Mouse (Mus musculus) liver, adult 2 months (tissue): ENCODE data around the gene Nrm. TPM values are rescaled to one million over a fixed set of nuclear protein-coding genes. Genes with fewer than 3 reads are reported as not detected.

Experiments used
- DNase-seq: peaks from one replicate; pipeline ENCODE4 v3.0.0-alpha.2; 2011; ENCODE audit warnings: low read depth, low spot score; ENCODE audit errors: extremely low read depth
- H3K27ac ChIP-seq: fragments of 200-500 bp; replicated peaks from 2 replicates; pipeline ENCODE4 v1.5.1; 2012; ENCODE audit warnings: low read depth, mild to moderate bottlenecking, control low read depth, inconsistent platforms, low read length; ENCODE audit not compliant: insufficient read depth
- H3K27me3 ChIP-seq: fragments of 200-500 bp; 2 replicates; pipeline ENCODE4 v1.6.1; 2012; ENCODE audit warnings: mild to moderate bottlenecking, moderate library complexity, low read length, inconsistent platforms; ENCODE audit not compliant: control insufficient read depth, insufficient read depth
- H3K36me3 ChIP-seq: fragments of 200-500 bp; 2 replicates; pipeline ENCODE4 v1.6.1; 2012; ENCODE audit warnings: low read length, inconsistent platforms; ENCODE audit not compliant: control insufficient read depth, insufficient read depth
- H3K4me1 ChIP-seq: fragments of 200-500 bp; 2 replicates; pipeline ENCODE4 v1.6.1; 2011; ENCODE audit warnings: low read length; ENCODE audit not compliant: control insufficient read depth, insufficient read depth
- H3K4me3 ChIP-seq: fragments of 200-500 bp; 2 replicates; pipeline ENCODE4 v1.5.1; 2011; ENCODE audit warnings: low read depth, mild to moderate bottlenecking, control low read depth, low read length, moderate library complexity; ENCODE audit not compliant: insufficient read depth
- H3K79me2 ChIP-seq: fragments of 200-500 bp; 2 replicates; pipeline ENCODE4 v1.6.1; 2012; ENCODE audit warnings: inconsistent platforms, mild to moderate bottlenecking, low read length, moderate library complexity; ENCODE audit not compliant: control insufficient read depth, insufficient read depth
- H3K9ac ChIP-seq: fragments of 200-500 bp; 2 replicates; pipeline ENCODE4 v1.6.1; 2012; ENCODE audit warnings: low read depth, mild to moderate bottlenecking, control low read depth, inconsistent platforms, low read length
- CTCF ChIP-seq: fragments of 200-500 bp; IDR thresholded peaks from 2 replicates; pipeline ENCODE4 v1.5.1; 2011; ENCODE audit warnings: low read depth, low read length, control low read depth
- POLR2A ChIP-seq: fragments of 200-500 bp; IDR thresholded peaks from 2 replicates; pipeline ENCODE4 v1.6.1; 2011; ENCODE audit warnings: low read length, control low read depth; ENCODE audit not compliant: insufficient read depth; ENCODE audit errors: extremely low read depth
- WGBS: fragments of 180-500 bp; shearing (Covaris S2); methylation state at CpG from one replicate; pipeline ENCODE4 v1.1.7; 2018; 5-methylcytosine and 5-hydroxymethylcytosine counted together
- polyA plus RNA-seq: library from polyadenylated mRNA; depleted of rRNA; stranded (reverse); fragments of >200 nt; gene quantifications from 2 replicates; pipeline ENCODE4 v1.2.3, GENCODE M21; 2012; rRNA removed
- total RNA-seq: library from RNA; depleted of rRNA; stranded (reverse); fragments of >200 nt; gene quantifications from 2 replicates; pipeline ENCODE4 v1.2.3, GENCODE M21; 2014; rRNA removed

The Nrm gene
- total and polyA plus RNA-seq, 2 experiments, result 0.18 to 2.4 TPM

DNA sequence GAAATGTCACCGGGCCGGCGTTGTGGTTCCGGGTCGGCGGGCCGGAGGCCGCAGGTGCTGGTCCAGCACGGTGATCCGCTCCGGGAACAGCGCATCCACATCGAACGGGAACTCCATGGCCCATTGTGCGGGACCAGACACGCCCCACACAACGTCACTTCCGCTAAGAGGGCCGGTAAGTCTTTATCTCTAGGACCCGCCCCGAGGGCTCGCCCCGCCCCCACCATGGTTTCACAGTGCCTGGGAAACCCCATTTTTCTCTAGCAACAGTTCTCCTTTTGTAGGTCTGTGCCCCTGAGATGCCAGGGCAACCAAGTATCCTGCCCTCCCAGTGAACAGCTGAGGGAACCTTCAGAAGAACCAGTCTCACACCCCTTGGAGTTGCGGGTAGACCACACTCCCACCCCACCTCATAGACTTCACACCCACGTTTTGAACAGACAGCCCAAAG, 48.8 kb downstream of the Nrm start, which contains the start of gene Atat1:
Gene Atat1, minus strand, starts transcription at position 157 of the 451 bp plus-strand sequence.
- 3% methylated on average over 25 of the region's 25 CpGs for WGBS
- peaks cover 18% of the 10 kb centered on the region for H3K36me3 ChIP-seq
- H3K4me1 ChIP-seq, result peaks cover 4% of the 10 kb centered on the region
- TF ChIP-seq CTCF (no peak), POLR2A (0 out of 2 replicates have a peak, but pooled peaks have one; percentile 29)
- H3K79me2 ChIP-seq, result peaks cover 10% of the 10 kb centered on the region
- H3K27me3 ChIP-seq, result no peaks in the 10 kb centered on the region
- peak within 1 kb of the TSS; percentile 52 for H3K4me3 ChIP-seq
- DNase-seq, result no peak
- peak within 1 kb of the TSS; percentile 53 for H3K9ac ChIP-seq
- peak within 1 kb of the TSS; percentile 84 for H3K27ac ChIP-seq

- no peak for TF ChIP-seq POLR2A
- no peak for TF ChIP-seq CTCF
- WGBS, result 77% methylated on average over 6 of the region's 6 CpGs
- peaks cover 21% of the 10 kb centered on the region for H3K36me3 ChIP-seq
- no peaks in the 10 kb centered on the region for H3K27me3 ChIP-seq
- peaks cover 10% of the 10 kb centered on the region for H3K79me2 ChIP-seq
- peak overlapping the region; percentile 59; the same call in 1 of the 2 replicates for H3K27ac ChIP-seq
- H3K9ac ChIP-seq, result no peak overlapping the region
- no peak for DNase-seq
- H3K4me1 ChIP-seq, result peaks cover 10% of the 10 kb centered on the region
- no peak overlapping the region; the same call in 1 of the 2 replicates for H3K4me3 ChIP-seq
Observed at GRCm38 (mm10) chr17:35914975-35915374, 53.9 kb downstream of the Nrm start.

Other genes with a start within 250 kb of the Nrm start
- gene Gm9573, start 234.7 kb upstream of the Nrm start, total RNA-seq, result not detected in 2 replicates
- gene Gm9573, start 234.7 kb upstream of the Nrm start, polyA plus RNA-seq, result not detected in 2 replicates
- not detected in 2 replicates for gene Mucl3, start 217.6 kb upstream of the Nrm start, total RNA-seq
- gene Mucl3, start 217.6 kb upstream of the Nrm start, polyA plus RNA-seq, result not detected in 2 replicates
- 6.6 and 11.1 TPM in 2 replicates for gene Vars2, start 193.7 kb upstream of the Nrm start, total RNA-seq
- gene Vars2, start 193.7 kb upstream of the Nrm start, polyA plus RNA-seq, result 22.6 and 29.6 TPM in 2 replicates
- gene Gtf2h4, start 187.6 kb upstream of the Nrm start, total RNA-seq, result 16.4 and 17.4 TPM in 2 replicates
- gene Gtf2h4, start 187.6 kb upstream of the Nrm start, polyA plus RNA-seq, result 24.8 and 29.8 TPM in 2 replicates
- gene Ddr1, start 156.7 kb upstream of the Nrm start, total RNA-seq, result 0.55 and 1.4 TPM in 2 replicates
- gene Ddr1, start 156.7 kb upstream of the Nrm start, polyA plus RNA-seq, result 0.98 and 1.5 TPM in 2 replicates
- 0.92 and 0.94 TPM in 2 replicates for gene Ier3, start 39.6 kb upstream of the Nrm start, total RNA-seq
- gene Ier3, start 39.6 kb upstream of the Nrm start, polyA plus RNA-seq, result 0.91 and 1.6 TPM in 2 replicates
- gene Flot1, start 38.1 kb upstream of the Nrm start, total RNA-seq, result 18.0 and 19.5 TPM in 2 replicates
- 19.6 and 26.7 TPM in 2 replicates for gene Flot1, start 38.1 kb upstream of the Nrm start, polyA plus RNA-seq
- 37.5 and 67.3 TPM in 2 replicates for gene Tubb5, start 23.0 kb upstream of the Nrm start, total RNA-seq
- 56.4 and 62.2 TPM in 2 replicates for gene Tubb5, start 23.0 kb upstream of the Nrm start, polyA plus RNA-seq
- 3.0 and 3.5 TPM in 2 replicates for gene Mdc1, start 19.8 kb upstream of the Nrm start, total RNA-seq
- 1.7 and 2.4 TPM in 2 replicates for gene Mdc1, start 19.8 kb upstream of the Nrm start, polyA plus RNA-seq
- 2.0 and 3.8 TPM in 2 replicates for gene Ppp1r18, start 4.3 kb downstream of the Nrm start, total RNA-seq
- gene Ppp1r18, start 4.3 kb downstream of the Nrm start, polyA plus RNA-seq, result 4.7 and 5.5 TPM in 2 replicates
- gene Dhx16, start 18.5 kb downstream of the Nrm start, total RNA-seq, result 18.5 and 25.8 TPM in 2 replicates
- gene Dhx16, start 18.5 kb downstream of the Nrm start, polyA plus RNA-seq, result 41.4 and 52.2 TPM in 2 replicates
- gene 2310061I04Rik, start 36.1 kb downstream of the Nrm start, total RNA-seq, result 4.9 and 7.0 TPM in 2 replicates
- gene 2310061I04Rik, start 36.1 kb downstream of the Nrm start, polyA plus RNA-seq, result 35.3 and 37.4 TPM in 2 replicates
- 12.1 and 12.8 TPM in 2 replicates for gene Atat1, start 48.8 kb downstream of the Nrm start, total RNA-seq
- gene Atat1, start 48.8 kb downstream of the Nrm start, polyA plus RNA-seq, result 37.4 and 47.5 TPM in 2 replicates
- gene Mrps18b, start 55.1 kb downstream of the Nrm start, total RNA-seq, result 41.1 and 58.7 TPM in 2 replicates
- 89.5 and 106 TPM in 2 replicates for gene Mrps18b, start 55.1 kb downstream of the Nrm start, polyA plus RNA-seq
- gene Ppp1r10, start 55.1 kb downstream of the Nrm start, total RNA-seq, result 14.6 and 14.7 TPM in 2 replicates
- gene Ppp1r10, start 55.1 kb downstream of the Nrm start, polyA plus RNA-seq, result 15.8 and 30.0 TPM in 2 replicates
- 24.1 and 24.6 TPM in 2 replicates for gene Abcf1, start 108.4 kb downstream of the Nrm start, total RNA-seq
- gene Abcf1, start 108.4 kb downstream of the Nrm start, polyA plus RNA-seq, result 41.1 and 43.2 TPM in 2 replicates
- 8.8 and 9.3 TPM in 2 replicates for gene Gnl1, start 118.5 kb downstream of the Nrm start, total RNA-seq
- gene Gnl1, start 118.5 kb downstream of the Nrm start, polyA plus RNA-seq, result 8.4 and 8.9 TPM in 2 replicates
- gene Prr3, start 118.9 kb downstream of the Nrm start, total RNA-seq, result 1.8 and 2.9 TPM in 2 replicates
- 5.0 and 8.3 TPM in 2 replicates for gene Prr3, start 118.9 kb downstream of the Nrm start, polyA plus RNA-seq
- gene H2-T24, start 159.2 kb downstream of the Nrm start, total RNA-seq, result 4.9 and 5.3 TPM in 2 replicates
- gene H2-T24, start 159.2 kb downstream of the Nrm start, polyA plus RNA-seq, result 1.9 and 2.1 TPM in 2 replicates
- gene H2-T23, start 171.5 kb downstream of the Nrm start, total RNA-seq, result 291 and 323 TPM in 2 replicates
- gene H2-T23, start 171.5 kb downstream of the Nrm start, polyA plus RNA-seq, result 423 and 492 TPM in 2 replicates
- 115 and 138 TPM in 2 replicates for gene H2-T22, start 181.4 kb downstream of the Nrm start, total RNA-seq
- 98.2 and 110 TPM in 2 replicates for gene H2-T22, start 181.4 kb downstream of the Nrm start, polyA plus RNA-seq
- 0.09 TPM in 1 of 2 replicates, not detected in the other for gene Gm6034, start 181.6 kb downstream of the Nrm start, total RNA-seq
- gene Gm6034, start 181.6 kb downstream of the Nrm start, polyA plus RNA-seq, result 0.05 and 0.06 TPM in 2 replicates
- 0.13 TPM in 1 of 2 replicates, not detected in the other for gene Gm11127, start 197.1 kb downstream of the Nrm start, total RNA-seq
- 0.06 TPM in 1 of 2 replicates, not detected in the other for gene Gm11127, start 197.1 kb downstream of the Nrm start, polyA plus RNA-seq